Mouse (Mus musculus): ENCODE results near the gene Tnip2.

Tnip2 gene

GRCm38 (mm10) chr5:34461294-34461693 lies 52.5 kb downstream of the Tnip2 start:
- no peak for DNase-seq (ENCODE audit: low spot score)

GRCm38 (mm10) chr5:34458994-34459393 lies 54.8 kb downstream of the Tnip2 start:
- no peak for DNase-seq (ENCODE audit: low spot score)

- no peak for DNase-seq (ENCODE audit: low spot score)
Measured at GRCm38 (mm10) chr5:34446207-34446606, 67.6 kb downstream of the Tnip2 start.
